Mouse (Mus musculus) embryonic facial prominence, embryonic 14.5 days (tissue): ENCODE measurements around the gene Usp33. TPM values are rescaled to one million over a fixed set of nuclear protein-coding genes. Genes with fewer than 3 reads are reported as not detected.

Source experiments
- ATAC-seq: fragments of 200-750 bp; cut with Nextera tagmentation; 2 replicates; pipeline ENCODE4 v1.8.0; 2017; ENCODE audit warnings: low read depth, moderate number of reproducible peaks, moderate TSS enrichment
- DNase-seq: peaks from one replicate; pipeline ENCODE4 v3.0.0-alpha.2; 2015; ENCODE audit warnings: low spot score
- H3K27ac ChIP-seq: fragments of 300-500 bp; sonication (generic); replicated peaks from 2 replicates; pipeline ENCODE4 v1.5.1; 2014; ENCODE audit warnings: low read depth, mild to moderate bottlenecking, low read length, moderate library complexity
- H3K27me3 ChIP-seq: fragments of 300-500 bp; sonication (generic); replicated peaks from 2 replicates; pipeline ENCODE4 v1.6.1; 2014; ENCODE audit warnings: low read length; ENCODE audit not compliant: control insufficient read depth, insufficient read depth
- H3K36me3 ChIP-seq: fragments of 300-500 bp; sonication (generic); 2 replicates; pipeline ENCODE4 v1.6.1; 2014; ENCODE audit warnings: low read length, mixed read lengths; ENCODE audit not compliant: control insufficient read depth, insufficient read depth
- H3K4me1 ChIP-seq: fragments of 300-500 bp; sonication (generic); 2 replicates; pipeline ENCODE4 v1.6.1; 2014; ENCODE audit warnings: antibody characterized with exemption, low read length; ENCODE audit not compliant: control insufficient read depth, insufficient read depth
- H3K4me2 ChIP-seq: fragments of 300-500 bp; sonication (generic); 2 replicates; pipeline ENCODE4 v1.6.1; 2014; ENCODE audit warnings: low read depth, mild to moderate bottlenecking, low read length, moderate library complexity, mixed read lengths
- H3K4me3 ChIP-seq: fragments of 300-500 bp; sonication (generic); 2 replicates; pipeline ENCODE4 v1.5.1; 2014; ENCODE audit warnings: low read depth, mild to moderate bottlenecking, low read length
- H3K9ac ChIP-seq: fragments of 300-500 bp; sonication (generic); 2 replicates; pipeline ENCODE4 v1.6.1; 2014; ENCODE audit warnings: low read depth, mild to moderate bottlenecking, low read length, moderate library complexity, mixed read lengths
- H3K9me3 ChIP-seq: fragments of 300-500 bp; sonication (generic); 2 replicates; pipeline ENCODE4 v1.6.1; 2016; ENCODE audit warnings: low read length; ENCODE audit not compliant: control insufficient read depth
- WGBS: fragments of 180-500 bp; shearing (Covaris S2); extraction: QIAGEN DNeasy Blood & Tissue Kit; methylation state at CpG from one replicate; pipeline ENCODE4 v1.1.7; 2014; 5-methylcytosine and 5-hydroxymethylcytosine counted together
- polyA plus RNA-seq: library from polyadenylated mRNA; unstranded; fragments of >200 nt; fragmentation: Nextera tagmentation; extraction: Ambion mirVana; gene quantifications from 2 replicates; pipeline ENCODE4 v1.2.1, GENCODE M21; 2014

Gene Usp33
- polyA plus RNA-seq, 1 experiment from 2014 or later: 46.8 TPM

DNA sequence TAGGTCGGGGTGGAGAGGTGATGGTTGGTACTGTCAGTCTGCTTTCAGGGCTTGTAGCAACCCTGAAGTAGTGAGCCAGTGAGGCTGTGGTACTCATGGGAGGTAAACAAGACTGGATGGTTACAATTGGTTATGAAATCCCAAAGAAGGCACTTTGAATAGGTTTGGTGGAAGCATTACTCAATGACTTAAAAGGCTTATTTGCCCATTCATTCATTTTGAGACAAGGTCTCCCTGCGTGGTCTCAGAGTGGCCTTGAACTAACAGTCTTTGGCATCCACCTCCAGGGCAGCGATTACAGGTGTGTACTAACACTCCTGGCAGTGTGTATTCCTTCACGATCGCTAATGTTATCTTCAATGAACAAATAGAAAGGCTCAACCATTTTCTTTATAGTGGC, 4.7 kb downstream of the Usp33 start:
- DNase-seq: no peak
- H3K4me1 ChIP-seq: peaks cover 9% of the 10 kb centered on the region
- H3K36me3 ChIP-seq: no peaks in the 10 kb centered on the region
- H3K9ac ChIP-seq: no peak overlapping the region
- ATAC-seq: no peak
- no peaks in the 10 kb centered on the region for H3K9me3 ChIP-seq
- no peak overlapping the region for H3K27ac ChIP-seq
- H3K4me2 ChIP-seq: no peak overlapping the region
- no peaks in the 10 kb centered on the region for H3K27me3 ChIP-seq
- no peak overlapping the region for H3K4me3 ChIP-seq
- 86% methylated on average over 5 of the region's 5 CpGs for WGBS

DNA sequence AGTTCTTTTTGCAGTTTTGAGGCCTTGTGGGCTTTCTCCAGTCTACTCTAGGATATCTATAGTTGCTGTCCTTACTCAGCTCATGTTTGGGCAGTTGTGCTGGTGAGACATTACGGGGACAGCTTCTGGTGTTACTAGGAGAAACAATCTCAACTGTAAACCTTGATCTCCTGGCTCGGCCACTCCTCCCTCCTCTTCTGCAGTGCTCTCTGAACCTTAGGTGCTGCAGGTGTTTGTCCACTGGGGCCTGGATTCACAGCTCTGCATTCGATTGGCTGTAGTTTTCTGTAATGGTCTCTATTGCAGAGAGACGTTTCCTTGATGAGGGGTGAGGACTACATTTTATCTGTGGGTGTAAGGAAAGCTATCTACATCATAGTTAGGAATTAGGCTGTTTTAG, 6.0 kb downstream of the Usp33 start:
- no peak overlapping the region for H3K9ac ChIP-seq
- H3K27me3 ChIP-seq: no peaks in the 10 kb centered on the region
- no peaks in the 10 kb centered on the region for H3K9me3 ChIP-seq
- peaks cover 8% of the 10 kb centered on the region for H3K4me1 ChIP-seq
- no peak overlapping the region for H3K4me2 ChIP-seq
- 81% methylated on average over 4 of the region's 4 CpGs for WGBS
- DNase-seq (no peak), ATAC-seq (no peak)
- no peaks in the 10 kb centered on the region for H3K36me3 ChIP-seq
- no peak overlapping the region for H3K27ac ChIP-seq
- no peak overlapping the region for H3K4me3 ChIP-seq

DNA sequence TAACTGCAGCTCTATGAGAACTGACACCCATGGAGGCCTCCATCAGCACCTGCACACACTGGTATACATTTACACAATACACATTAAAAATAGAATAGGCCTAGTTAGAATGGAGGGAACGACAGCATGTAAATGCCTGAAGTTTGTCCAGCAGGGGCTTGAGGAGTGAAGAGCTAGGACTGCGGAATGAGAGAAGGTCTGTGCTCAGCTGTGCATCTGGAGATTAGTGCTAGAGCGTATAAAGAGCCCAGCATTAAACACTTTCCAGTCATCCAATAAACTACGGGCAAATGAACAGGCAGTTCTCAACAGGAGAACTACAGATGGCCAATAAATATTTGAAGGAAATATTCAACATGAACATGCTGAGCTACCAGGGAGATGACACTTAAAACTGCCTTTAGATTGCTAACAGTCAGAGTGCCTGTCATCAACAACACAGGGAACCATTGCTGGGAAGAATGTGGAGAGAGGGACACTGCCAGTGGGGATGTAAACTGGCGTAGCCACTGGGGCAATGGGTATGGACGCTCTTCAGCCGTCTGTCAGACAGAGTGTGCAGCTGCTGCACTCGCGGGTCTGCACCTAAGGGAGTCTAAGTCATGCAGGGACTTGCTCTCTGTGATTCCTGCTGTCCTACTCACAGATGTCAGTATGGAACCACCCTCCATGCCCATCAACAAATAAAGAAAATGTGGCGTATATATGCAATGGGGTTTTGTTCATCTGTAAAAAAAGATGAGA, 7.3 kb downstream of the Usp33 start:
- Histone ChIP-seq H3K4me1 (peaks cover 5% of the 10 kb centered on the region; the same call in 1 of the 2 replicates), H3K36me3 (no peaks in the 10 kb centered on the region), H3K4me3 (no peak overlapping the region), H3K4me2 (no peak overlapping the region), H3K27ac (no peak overlapping the region), H3K9me3 (no peaks in the 10 kb centered on the region), H3K27me3 (no peaks in the 10 kb centered on the region), H3K9ac (no peak overlapping the region)
- 69% methylated on average over 10 of the region's 10 CpGs for WGBS
- no peak for DNase-seq
- ATAC-seq: peak; percentile 54; the same call in 1 of the 2 replicates

DNA sequence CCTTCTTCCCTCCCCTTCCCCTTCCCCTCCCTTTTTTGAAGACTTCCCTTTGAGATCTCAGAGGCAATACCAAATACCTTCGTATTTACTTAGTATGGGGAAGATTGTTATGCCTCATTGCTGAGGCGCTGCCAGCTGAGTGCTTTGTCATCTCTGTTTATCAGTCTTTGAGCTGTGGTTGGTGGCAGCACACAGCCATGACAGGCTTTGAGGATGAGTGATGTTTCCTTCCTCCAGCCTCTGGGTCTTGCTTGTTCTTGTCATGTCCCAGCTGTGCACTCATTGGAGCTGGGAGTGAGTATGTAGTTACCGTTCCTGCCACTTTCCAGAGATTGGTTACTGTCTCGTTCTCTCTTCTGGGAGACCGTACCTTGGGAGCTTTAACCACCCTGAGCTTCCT, 9.1 kb downstream of the Usp33 start:
- H3K4me3 ChIP-seq: no peak overlapping the region
- DNase-seq (no peak), ATAC-seq (no peak)
- no peak overlapping the region for H3K27ac ChIP-seq
- no peaks in the 10 kb centered on the region for H3K9me3 ChIP-seq
- no peak overlapping the region for H3K4me2 ChIP-seq
- no peaks in the 10 kb centered on the region for H3K27me3 ChIP-seq
- peaks cover 7% of the 10 kb centered on the region; the same call in 1 of the 2 replicates for H3K36me3 ChIP-seq
- WGBS: 45% methylated on average over 5 of the region's 5 CpGs
- peaks cover 5% of the 10 kb centered on the region; the same call in 1 of the 2 replicates for H3K4me1 ChIP-seq
- H3K9ac ChIP-seq: no peak overlapping the region

DNA sequence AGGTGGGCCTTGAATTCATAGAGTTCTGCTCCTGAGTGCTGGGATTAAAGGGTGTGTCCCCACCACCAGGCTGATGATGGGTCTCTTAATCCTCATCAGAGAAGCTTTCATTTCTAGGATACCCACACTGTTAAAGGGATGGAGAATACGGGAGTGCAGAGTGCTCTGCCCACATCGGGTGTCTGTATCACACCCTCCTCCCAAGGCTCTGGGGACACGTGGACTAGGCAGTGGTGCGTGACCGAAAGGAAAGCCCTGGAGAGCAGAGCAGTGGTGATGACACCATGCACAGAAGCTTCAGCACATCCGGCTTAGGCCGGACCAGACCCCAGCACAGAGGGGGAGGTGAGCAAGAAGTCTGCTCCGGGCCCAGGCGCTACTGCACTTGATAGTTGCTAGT, 10.5 kb downstream of the Usp33 start:
- Histone ChIP-seq H3K4me1 (no peaks in the 10 kb centered on the region), H3K36me3 (peaks cover 21% of the 10 kb centered on the region), H3K9ac (no peak overlapping the region), H3K9me3 (no peaks in the 10 kb centered on the region), H3K4me3 (no peak overlapping the region), H3K4me2 (no peak overlapping the region), H3K27ac (no peak overlapping the region), H3K27me3 (no peaks in the 10 kb centered on the region)
- WGBS: 86% methylated on average over 9 of the region's 9 CpGs
- ATAC-seq: no peak
- no peak for DNase-seq

DNA sequence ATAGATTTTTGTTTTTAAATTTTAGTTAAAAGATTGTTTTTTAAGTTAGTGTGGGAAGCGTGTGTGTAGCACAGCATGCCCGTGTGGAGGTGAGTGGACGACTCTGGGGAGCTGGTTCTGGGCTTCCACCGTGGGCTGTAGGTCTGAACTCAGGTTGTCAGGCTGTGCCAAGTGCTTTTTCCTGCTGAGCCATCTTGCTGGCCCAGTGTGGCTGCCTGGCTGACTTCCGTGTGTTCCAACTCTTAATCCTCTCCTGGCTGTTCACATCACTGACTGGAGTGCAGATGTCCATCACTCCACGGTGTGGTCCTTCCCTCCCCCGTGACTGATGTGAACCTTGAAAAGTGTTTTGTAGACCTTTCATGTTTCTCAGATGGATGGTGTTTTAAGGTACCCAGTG, 12.9 kb downstream of the Usp33 start:
- Histone ChIP-seq H3K4me2 (no peak overlapping the region), H3K36me3 (peaks cover 45% of the 10 kb centered on the region), H3K27ac (no peak overlapping the region), H3K4me1 (no peaks in the 10 kb centered on the region), H3K9me3 (no peaks in the 10 kb centered on the region), H3K27me3 (no peaks in the 10 kb centered on the region), H3K9ac (no peak overlapping the region), H3K4me3 (no peak overlapping the region)
- ATAC-seq: no peak
- WGBS: 83% methylated on average over 7 of the region's 7 CpGs
- no peak for DNase-seq

DNA sequence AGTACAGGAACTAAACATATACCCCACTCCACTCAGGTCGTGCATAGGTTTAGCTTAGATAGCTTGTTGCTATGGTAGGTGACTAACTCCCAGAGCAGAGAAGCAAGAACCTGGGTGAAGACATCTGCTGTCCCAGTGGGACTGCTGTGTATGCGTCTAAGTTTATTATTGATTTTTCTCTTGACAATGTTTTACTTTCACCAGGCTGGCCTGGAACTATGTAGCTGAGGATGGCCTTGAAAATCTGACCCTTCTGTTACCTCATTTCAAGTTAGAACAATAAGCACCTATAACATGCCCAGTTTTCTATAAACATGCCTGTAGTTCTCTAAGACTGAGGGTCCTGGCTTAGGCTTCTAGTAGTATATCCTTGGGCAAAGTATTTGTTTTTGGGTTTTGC, 17.9 kb downstream of the Usp33 start:
- no peak for DNase-seq
- WGBS: 86% methylated on average over 2 of the region's 2 CpGs
- H3K27me3 ChIP-seq: no peaks in the 10 kb centered on the region
- H3K4me1 ChIP-seq: no peaks in the 10 kb centered on the region
- no peaks in the 10 kb centered on the region for H3K9me3 ChIP-seq
- no peak overlapping the region for H3K4me3 ChIP-seq
- H3K27ac ChIP-seq: no peak overlapping the region
- H3K4me2 ChIP-seq: no peak overlapping the region
- ATAC-seq: no peak
- peaks cover 91% of the 10 kb centered on the region for H3K36me3 ChIP-seq
- no peak overlapping the region for H3K9ac ChIP-seq

DNA sequence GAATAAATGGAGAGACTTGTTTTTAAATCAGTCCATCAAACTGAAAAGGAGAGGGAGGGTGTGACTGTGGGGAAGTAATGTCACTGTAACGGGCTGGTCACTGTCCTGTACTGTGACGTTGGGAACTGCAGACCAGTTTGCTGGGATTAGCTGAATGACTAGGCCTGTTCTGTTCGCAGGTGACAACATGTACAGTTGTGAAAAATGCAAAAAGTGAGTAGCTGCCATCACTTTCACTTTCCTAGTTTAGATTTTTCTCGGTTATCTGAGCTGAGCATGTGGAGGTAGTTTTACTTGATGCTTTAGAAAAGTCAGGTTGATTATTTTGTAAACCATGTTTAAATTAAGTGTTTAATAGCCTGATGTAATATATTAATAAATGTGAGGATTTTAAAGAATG, 29.8 kb downstream of the Usp33 start:
- H3K4me2 ChIP-seq: no peak overlapping the region
- H3K9me3 ChIP-seq: no peaks in the 10 kb centered on the region
- no peak for DNase-seq
- no peaks in the 10 kb centered on the region for H3K27me3 ChIP-seq
- H3K36me3 ChIP-seq: peaks cover 86% of the 10 kb centered on the region
- no peak for ATAC-seq
- no peaks in the 10 kb centered on the region for H3K4me1 ChIP-seq
- no peak overlapping the region for H3K9ac ChIP-seq
- no peak overlapping the region for H3K4me3 ChIP-seq
- no peak overlapping the region for H3K27ac ChIP-seq
- 81% methylated on average over 4 of the region's 4 CpGs for WGBS

DNA sequence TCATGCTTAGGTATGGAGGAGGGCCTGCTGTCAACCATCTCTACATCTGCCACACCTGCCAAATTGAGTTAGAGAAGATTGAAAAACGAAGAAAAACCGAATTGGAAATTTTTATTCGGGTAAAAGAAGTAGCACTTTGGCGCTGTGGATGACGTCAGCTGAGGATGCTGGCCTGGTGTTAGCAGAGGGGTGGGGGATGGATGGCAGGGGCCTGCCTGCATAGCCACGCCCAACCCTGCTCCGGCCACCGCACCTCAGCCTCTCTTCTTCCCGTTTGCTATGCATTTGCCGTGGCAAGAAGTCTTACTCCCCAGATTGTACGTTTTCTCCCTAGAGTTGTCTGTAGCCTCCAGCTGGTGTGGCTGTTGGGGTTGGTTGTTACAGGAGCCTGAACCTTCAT, 37.8 kb downstream of the Usp33 start:
- ATAC-seq (no peak), DNase-seq (no peak)
- Histone ChIP-seq H3K27ac (no peak overlapping the region), H3K9ac (no peak overlapping the region), H3K36me3 (peaks cover 82% of the 10 kb centered on the region), H3K4me1 (no peaks in the 10 kb centered on the region), H3K4me2 (no peak overlapping the region), H3K4me3 (no peak overlapping the region), H3K9me3 (no peaks in the 10 kb centered on the region), H3K27me3 (no peaks in the 10 kb centered on the region)
- WGBS: 79% methylated on average over 11 of the region's 11 CpGs
